Mouse (Mus musculus) forebrain, embryonic 10.5 days (tissue): ENCODE data around the gene Tnfrsf17. TPM values are rescaled to one million over a fixed set of nuclear protein-coding genes. Genes with fewer than 3 reads are reported as not detected.
"Not testable (repeated sequence)": the region's sequence is repeated elsewhere in the genome, so short reads cannot be mapped to it uniquely, and the experiment has no call there.

ENCODE experiments used
- DNase-seq: peaks from one replicate; pipeline ENCODE4 v3.0.0-alpha.2; 2017; ENCODE audit warnings: low spot score; ENCODE audit errors: extremely low spot score
- H3K27ac ChIP-seq: fragments of 300-500 bp; sonication (generic); 2 replicates; pipeline ENCODE4 v1.5.1; 2016; ENCODE audit warnings: mild to moderate bottlenecking
- H3K27me3 ChIP-seq: fragments of 300-500 bp; sonication (generic); 2 replicates; pipeline ENCODE4 v1.6.1; 2016; ENCODE audit warnings: mild to moderate bottlenecking; ENCODE audit not compliant: poor library complexity, severe bottlenecking
- H3K36me3 ChIP-seq: fragments of 300-500 bp; sonication (generic); replicated peaks from 2 replicates; pipeline ENCODE4 v1.6.1; 2016; ENCODE audit warnings: mild to moderate bottlenecking, moderate library complexity
- H3K4me1 ChIP-seq: fragments of 300-500 bp; sonication (generic); 2 replicates; pipeline ENCODE4 v1.6.1; 2016
- H3K4me3 ChIP-seq: fragments of 300-500 bp; sonication (generic); 2 replicates; pipeline ENCODE4 v1.5.1; 2016; ENCODE audit warnings: mild to moderate bottlenecking, moderate library complexity
- H3K9me3 ChIP-seq: fragments of 300-500 bp; sonication (generic); 2 replicates; pipeline ENCODE4 v1.6.1; 2016; ENCODE audit warnings: mild to moderate bottlenecking, moderate library complexity
- WGBS: fragments of 180-500 bp; shearing (Covaris S2); methylation state at CpG from one replicate; pipeline ENCODE4 v1.1.7; 2016; 5-methylcytosine and 5-hydroxymethylcytosine counted together
- polyA plus RNA-seq: library from polyadenylated mRNA; unstranded; fragments of >200 nt; fragmentation: Nextera tagmentation; extraction: Ambion mirVana; gene quantifications from 2 replicates; pipeline ENCODE4 v1.2.1, GENCODE M21; 2016

Tnfrsf17 gene
- not detected in 2 replicates for polyA plus RNA-seq

DNA sequence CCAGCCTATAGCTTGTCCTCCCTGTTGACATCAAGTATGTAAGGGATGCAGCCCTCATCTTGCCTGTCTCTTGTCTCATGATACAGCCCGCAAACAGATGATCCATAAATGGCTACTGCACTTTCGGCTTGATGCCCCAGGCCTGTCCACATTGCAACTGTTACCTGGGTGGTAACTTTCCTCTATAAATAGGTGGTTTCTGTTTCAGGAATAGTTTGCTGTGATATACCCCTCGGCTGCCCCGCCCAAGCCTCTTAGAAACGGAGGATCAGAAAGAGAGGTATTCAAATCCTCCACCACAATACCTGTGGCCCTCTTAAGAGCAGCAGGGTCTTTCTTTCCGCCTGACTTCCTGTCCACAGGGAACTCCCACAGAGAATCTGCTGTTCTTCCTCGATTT, at the start of gene Tnfrsf17:
TSS of gene Tnfrsf17 (plus strand) at position 301 of the 400 bp plus-strand sequence.
- H3K9me3 ChIP-seq: no peaks in the 10 kb centered on the region
- H3K4me1 ChIP-seq: peaks cover 4% of the 10 kb centered on the region; the same call in 1 of the 2 replicates
- 73% methylated on average over 7 of the region's 7 CpGs for WGBS
- no peak within 1 kb of the TSS for H3K4me3 ChIP-seq
- no peak for DNase-seq
- H3K27me3 ChIP-seq: no peaks in the 10 kb centered on the region
- H3K36me3 ChIP-seq: no peaks in the 10 kb centered on the region
- no peak within 1 kb of the TSS for H3K27ac ChIP-seq

DNA sequence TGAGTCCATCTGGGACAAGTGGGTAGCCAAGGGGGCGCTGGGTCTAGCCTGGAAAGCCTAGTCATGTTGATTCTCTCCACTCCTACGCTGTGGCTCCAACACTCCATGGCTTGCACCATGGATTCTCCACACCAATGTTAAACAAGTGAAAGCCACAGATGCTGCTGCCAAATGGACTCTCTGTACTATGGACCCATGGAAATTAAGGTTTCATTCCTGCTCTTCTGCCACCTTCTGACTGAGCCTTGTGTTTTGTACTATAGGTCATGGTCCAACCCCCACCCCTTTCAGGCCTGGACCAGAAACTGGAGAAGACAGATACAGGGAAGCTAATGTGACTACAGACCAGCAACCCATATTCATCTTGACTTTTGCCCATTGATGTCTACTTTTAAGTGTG, 47.1 kb upstream of the Tnfrsf17 start:
- Histone ChIP-seq H3K27ac (no peak overlapping the region), H3K36me3 (no peaks in the 10 kb centered on the region), H3K27me3 (no peaks in the 10 kb centered on the region), H3K4me3 (no peak overlapping the region), H3K9me3 (no peaks in the 10 kb centered on the region), H3K4me1 (peaks cover 7% of the 10 kb centered on the region; the same call in 1 of the 2 replicates)
- no peak for DNase-seq
- 83% methylated on average over 2 of the region's 2 CpGs for WGBS

- Histone ChIP-seq H3K4me1 (peaks cover 7% of the 10 kb centered on the region; the same call in 1 of the 2 replicates), H3K27ac (no peak overlapping the region), H3K9me3 (no peaks in the 10 kb centered on the region), H3K27me3 (no peaks in the 10 kb centered on the region), H3K4me3 (no peak overlapping the region), H3K36me3 (no peaks in the 10 kb centered on the region)
- 35% methylated on average over 6 of the region's 6 CpGs for WGBS
- DNase-seq: no peak
Observed at GRCm38 (mm10) chr16:11269808-11270207, 43.8 kb upstream of the Tnfrsf17 start.

DNA sequence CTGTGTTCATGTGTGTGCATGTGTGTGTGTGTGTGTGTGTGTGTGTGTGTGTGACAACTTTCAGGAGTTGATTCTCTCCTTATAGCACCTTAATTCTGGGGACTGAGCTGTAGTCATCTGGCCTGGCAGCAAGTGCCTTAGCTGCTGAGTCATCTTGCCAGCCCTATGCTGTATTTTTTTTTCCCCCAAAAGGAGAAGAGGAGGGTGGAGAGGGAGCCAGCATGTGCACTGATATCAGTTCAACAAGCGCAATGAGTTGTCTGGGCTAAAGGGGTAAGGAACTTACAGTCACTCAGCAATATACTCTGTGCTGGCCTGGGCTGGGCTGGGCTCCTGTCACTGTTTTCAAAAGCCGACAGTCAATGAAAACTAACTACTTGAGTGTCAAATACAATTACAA, 43.0 kb upstream of the Tnfrsf17 start:
- Histone ChIP-seq H3K9me3 (no peaks in the 10 kb centered on the region), H3K27ac (no peak overlapping the region), H3K4me1 (peaks cover 7% of the 10 kb centered on the region; the same call in 1 of the 2 replicates), H3K27me3 (no peaks in the 10 kb centered on the region), H3K36me3 (no peaks in the 10 kb centered on the region), H3K4me3 (no peak overlapping the region)
- WGBS: 89% methylated on average over 2 of the region's 2 CpGs
- no peak for DNase-seq

GRCm38 (mm10) chr16:11271073-11271472, 42.5 kb upstream of the Tnfrsf17 start:
- DNase-seq: no peak
- H3K4me3 ChIP-seq: no peak overlapping the region
- H3K36me3 ChIP-seq: no peaks in the 10 kb centered on the region
- H3K27ac ChIP-seq: no peak overlapping the region
- peaks cover 7% of the 10 kb centered on the region; the same call in 1 of the 2 replicates for H3K4me1 ChIP-seq
- no peaks in the 10 kb centered on the region for H3K27me3 ChIP-seq
- H3K9me3 ChIP-seq: no peaks in the 10 kb centered on the region

- Histone ChIP-seq H3K27me3 (no peaks in the 10 kb centered on the region), H3K9me3 (no peaks in the 10 kb centered on the region), H3K36me3 (no peaks in the 10 kb centered on the region), H3K27ac (no peak overlapping the region), H3K4me1 (no peaks in the 10 kb centered on the region), H3K4me3 (no peak overlapping the region)
- DNase-seq: no peak
- 61% methylated on average over 3 of the region's 3 CpGs for WGBS
Observed at GRCm38 (mm10) chr16:11276888-11277287, 36.7 kb upstream of the Tnfrsf17 start.

GRCm38 (mm10) chr16:11278778-11279177, 34.8 kb upstream of the Tnfrsf17 start:
- no peak overlapping the region for H3K27ac ChIP-seq
- H3K9me3 ChIP-seq: no peaks in the 10 kb centered on the region
- 75% methylated on average over 6 of the region's 6 CpGs for WGBS
- H3K4me1 ChIP-seq: no peaks in the 10 kb centered on the region
- no peak for DNase-seq
- no peaks in the 10 kb centered on the region for H3K27me3 ChIP-seq
- no peak overlapping the region for H3K4me3 ChIP-seq
- H3K36me3 ChIP-seq: no peaks in the 10 kb centered on the region

GRCm38 (mm10) chr16:11282655-11283232, 30.9 kb upstream of the Tnfrsf17 start:
- Histone ChIP-seq H3K27ac (no peak overlapping the region), H3K4me3 (no peak overlapping the region), H3K36me3 (no peaks in the 10 kb centered on the region), H3K4me1 (no peaks in the 10 kb centered on the region), H3K9me3 (no peaks in the 10 kb centered on the region), H3K27me3 (no peaks in the 10 kb centered on the region)
- 91% methylated on average over 5 of the region's 5 CpGs for WGBS
- DNase-seq: no peak

DNA sequence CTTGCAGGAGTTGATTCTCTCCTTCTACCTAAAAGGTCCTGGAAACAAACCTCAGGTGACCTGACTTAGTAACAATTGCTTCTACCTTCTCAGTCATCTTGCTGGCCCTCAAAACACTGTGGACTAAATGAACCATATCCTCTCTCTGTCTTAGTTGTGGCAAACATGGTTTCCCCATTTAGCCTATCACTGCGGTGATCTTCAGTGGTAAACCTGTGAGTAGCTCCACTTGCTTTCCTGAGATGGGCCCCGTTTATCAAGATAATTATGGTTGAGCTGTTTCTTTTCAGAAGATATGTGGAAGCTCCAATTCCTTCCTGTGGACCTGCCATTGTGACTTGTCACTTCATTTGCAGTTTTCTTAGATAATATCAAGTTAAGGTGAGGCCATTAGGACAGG, 28.7 kb upstream of the Tnfrsf17 start:
- DNase-seq: no peak
- H3K36me3 ChIP-seq: no peaks in the 10 kb centered on the region
- H3K4me1 ChIP-seq: no peaks in the 10 kb centered on the region
- H3K27ac ChIP-seq: no peak overlapping the region
- WGBS: 93% methylated on average over 2 of the region's 2 CpGs
- no peak overlapping the region for H3K4me3 ChIP-seq
- H3K27me3 ChIP-seq: no peaks in the 10 kb centered on the region
- H3K9me3 ChIP-seq: peaks cover 5% of the 10 kb centered on the region; the same call in 1 of the 2 replicates

- H3K4me1 ChIP-seq: no peaks in the 10 kb centered on the region
- no peaks in the 10 kb centered on the region for H3K36me3 ChIP-seq
- peaks cover 15% of the 10 kb centered on the region; the same call in 1 of the 2 replicates for H3K9me3 ChIP-seq
- H3K27me3 ChIP-seq: no peaks in the 10 kb centered on the region
- 90% methylated on average over 2 of the region's 2 CpGs for WGBS
- H3K4me3 ChIP-seq: no peak overlapping the region
- no peak for DNase-seq
- H3K27ac ChIP-seq: no peak overlapping the region
Observed at GRCm38 (mm10) chr16:11285949-11286348, 27.7 kb upstream of the Tnfrsf17 start.

DNA sequence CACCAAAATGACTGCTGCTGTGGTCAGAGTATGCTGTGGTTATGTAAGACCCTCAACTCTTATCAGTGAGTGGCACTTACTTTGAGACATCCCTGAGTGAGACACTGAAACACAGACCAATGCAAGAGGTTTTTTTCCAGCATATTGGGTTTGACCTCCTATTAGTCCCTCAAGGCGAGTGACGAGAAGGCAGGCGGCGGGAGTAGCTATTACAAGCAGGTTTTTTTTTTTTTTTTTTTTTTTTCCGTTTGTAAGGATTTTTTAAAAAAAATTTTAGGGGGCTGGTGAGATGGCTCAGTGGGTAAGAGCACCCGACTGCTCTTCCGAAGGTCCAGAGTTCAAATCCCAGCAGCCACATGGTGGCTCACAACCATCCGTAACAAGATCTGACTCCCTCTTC, 24.7 kb upstream of the Tnfrsf17 start:
- peaks cover 15% of the 10 kb centered on the region; the same call in 1 of the 2 replicates for H3K9me3 ChIP-seq
- not testable (repeated sequence) for H3K4me1 ChIP-seq, H3K36me3 ChIP-seq, H3K4me3 ChIP-seq, DNase-seq, H3K27ac ChIP-seq, H3K27me3 ChIP-seq
- WGBS: 89% methylated on average over 8 of the region's 8 CpGs

DNA sequence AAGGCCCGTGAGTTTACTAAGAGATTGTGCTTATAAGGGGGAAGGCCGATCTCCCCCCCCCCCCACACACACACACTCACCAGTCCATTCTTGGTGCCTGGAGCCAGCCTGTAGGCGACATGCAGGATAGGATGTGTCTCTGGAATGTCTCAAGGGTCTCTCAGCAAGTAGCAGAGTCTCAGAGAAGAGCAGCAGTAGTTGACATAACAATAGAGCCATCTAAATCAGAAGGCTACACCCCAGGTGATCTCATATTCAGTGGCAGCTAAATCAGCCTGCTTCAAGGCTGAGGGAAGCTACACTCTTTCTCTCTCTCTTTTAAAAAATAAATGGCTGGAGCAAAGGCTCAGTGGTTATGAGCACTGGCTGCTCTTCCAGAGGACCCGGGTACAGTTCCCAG, 18.0 kb upstream of the Tnfrsf17 start:
- not testable (repeated sequence) for H3K27me3 ChIP-seq, DNase-seq, H3K9me3 ChIP-seq, H3K36me3 ChIP-seq, H3K4me3 ChIP-seq, H3K27ac ChIP-seq, H3K4me1 ChIP-seq
- WGBS: 73% methylated on average over 4 of the region's 4 CpGs

- H3K4me3 ChIP-seq, H3K36me3 ChIP-seq, DNase-seq, H3K27me3 ChIP-seq, H3K4me1 ChIP-seq, H3K27ac ChIP-seq, H3K9me3 ChIP-seq: not testable (repeated sequence)
- 68% methylated on average over 1 of the region's 1 CpGs for WGBS
Observed at GRCm38 (mm10) chr16:11297700-11298099, 15.9 kb upstream of the Tnfrsf17 start.

DNA sequence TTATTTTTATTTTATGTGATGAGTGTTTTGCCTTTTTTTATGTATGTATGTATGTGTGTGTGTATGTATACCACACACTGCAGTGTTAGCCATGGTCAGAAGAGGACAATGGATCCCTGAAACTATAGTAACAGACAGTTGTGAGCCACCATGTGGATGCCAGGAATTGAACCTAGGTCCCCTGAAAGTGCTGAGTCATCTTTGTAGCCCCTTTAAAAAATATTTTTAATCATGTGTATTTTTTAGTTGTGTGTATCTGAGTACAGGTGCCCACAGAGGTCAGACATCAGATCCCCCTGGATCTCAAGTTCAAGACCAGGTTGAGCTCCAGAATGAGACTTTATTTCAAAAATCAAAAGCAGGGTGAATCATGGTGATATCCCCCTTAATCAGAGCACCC, 9.9 kb upstream of the Tnfrsf17 start:
- DNase-seq: no peak
- no peaks in the 10 kb centered on the region for H3K36me3 ChIP-seq
- H3K9me3 ChIP-seq: no peaks in the 10 kb centered on the region
- no peaks in the 10 kb centered on the region for H3K4me1 ChIP-seq
- no peak overlapping the region for H3K27ac ChIP-seq
- no peak overlapping the region for H3K4me3 ChIP-seq
- no peaks in the 10 kb centered on the region for H3K27me3 ChIP-seq
